Mouse (Mus musculus) left cerebral cortex, adult 6 months (tissue): ENCODE data around the gene Cldn10. TPM values are rescaled to one million over a fixed set of nuclear protein-coding genes. Genes with fewer than 3 reads are reported as not detected.

Source experiments
- long read RNA-seq, 2 experiments: library from polyadenylated mRNA; unstranded; transcript quantifications; one replicate each; pipeline ENCODE4 v2.0.0; 2019 to 2020
- polyA plus RNA-seq: library from polyadenylated mRNA; unstranded; fragments of <200 nt; fragmentation: Nextera tagmentation; gene quantifications from 2 replicates; pipeline ENCODE4 v1.2.3, GENCODE M21; 2021

The Cldn10 gene
- 108 and 129 TPM in 2 replicates for polyA plus RNA-seq
- long read RNA-seq, experiment 1, transcript Cldn10-203 (5 exons, 2,128 nt): major isoform, 98 of 99 reads
- long read RNA-seq, experiment 1, partial matches to known transcripts: 0 of 99 reads
- long read RNA-seq, experiment 1, other reads (novel, unspliced or antisense): 1 of 99 reads
- long read RNA-seq, experiment 2, transcript Cldn10-203 (5 exons, 2,128 nt): major isoform, 217 of 226 reads
- long read RNA-seq, experiment 2, partial matches to known transcripts: 3 of 226 reads
- long read RNA-seq, experiment 2, other reads (novel, unspliced or antisense): 6 of 226 reads

DNA sequence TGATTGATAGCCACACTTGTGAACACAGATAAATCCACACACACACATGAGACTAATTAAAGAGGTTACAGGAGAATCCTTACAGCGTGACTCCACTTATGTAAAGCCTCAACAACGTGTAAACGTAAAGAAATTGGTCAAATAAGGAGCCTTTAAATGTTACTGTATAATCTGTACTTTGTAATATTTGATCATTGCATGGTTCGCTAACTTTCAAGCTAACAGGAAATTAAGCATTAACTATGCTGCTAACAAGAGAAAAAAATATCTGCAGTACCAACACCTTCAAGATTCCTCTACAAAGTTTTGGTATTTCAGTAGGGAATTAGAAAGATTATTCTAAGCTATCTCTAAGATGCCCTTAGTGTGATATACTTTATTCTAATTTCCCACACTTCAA, at the start of gene Cldn10:
Cldn10 (plus strand) TSS at position 288 of the 400 bp plus-strand sequence.

Other genes starting within 250 kb of the Cldn10 start
- 1.8 and 2.6 TPM in 2 replicates for gene Abcc4, start 81.7 kb upstream of the Cldn10 start, polyA plus RNA-seq
- 11.3 and 13.1 TPM in 2 replicates for gene Dzip1, start 137.6 kb downstream of the Cldn10 start, polyA plus RNA-seq
- 16.2 and 19.7 TPM in 2 replicates for gene Dnajc3, start 150.1 kb downstream of the Cldn10 start, polyA plus RNA-seq